Mouse (Mus musculus): Measurements from ENCODE around the gene Sprr2a3.
"Not testable (repeated sequence)": the region's sequence is repeated elsewhere in the genome, so short reads cannot be mapped to it uniquely, and the experiment has no call there.

DNA sequence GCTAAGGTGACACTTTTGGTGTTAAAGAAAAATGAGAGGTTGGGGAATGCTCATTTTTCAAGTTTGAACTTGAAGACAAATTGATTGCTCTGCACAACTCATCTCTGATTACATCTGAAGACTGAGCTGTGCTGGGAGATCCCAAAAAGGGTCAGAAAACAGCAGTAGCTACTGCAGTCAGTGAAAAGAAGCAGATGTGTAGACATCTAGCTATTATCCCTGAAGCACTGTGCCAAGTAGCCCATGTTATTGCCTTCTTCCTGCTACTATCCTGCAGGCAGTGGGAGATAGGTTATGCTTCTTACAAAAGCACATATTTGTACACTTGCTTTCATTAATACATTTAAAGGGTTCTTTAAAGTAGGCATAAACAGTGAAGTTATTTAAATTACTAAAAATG lies 5.6 kb upstream of the Sprr2a3 start:
- not testable (repeated sequence) for TF ChIP-seq EP300, CTCF (IDR thresholded peaks at IDR 0.05)
